Mouse (Mus musculus) gastrocnemius, postnatal 10 days (tissue): ENCODE results near the gene Abi3bp. TPM values are rescaled to one million over a fixed set of nuclear protein-coding genes. Genes with fewer than 3 reads are reported as not detected.

Source experiments
- DNase-seq: peaks from one replicate; pipeline ENCODE4 v3.0.0; 2021; ENCODE audit warnings: mixed read lengths
- total RNA-seq, 2 experiments: library from RNA; stranded (reverse); gene quantifications; 2 replicates each; pipeline ENCODE4 v1.2.3; 2021

The Abi3bp gene
- total RNA-seq, 2 experiments from 2014 or later, result 54.4 to 64.8 TPM

GRCm38 (mm10) chr16:56503941-56504340, 26.3 kb downstream of the Abi3bp start:
- DNase-seq, result no peak

DNA sequence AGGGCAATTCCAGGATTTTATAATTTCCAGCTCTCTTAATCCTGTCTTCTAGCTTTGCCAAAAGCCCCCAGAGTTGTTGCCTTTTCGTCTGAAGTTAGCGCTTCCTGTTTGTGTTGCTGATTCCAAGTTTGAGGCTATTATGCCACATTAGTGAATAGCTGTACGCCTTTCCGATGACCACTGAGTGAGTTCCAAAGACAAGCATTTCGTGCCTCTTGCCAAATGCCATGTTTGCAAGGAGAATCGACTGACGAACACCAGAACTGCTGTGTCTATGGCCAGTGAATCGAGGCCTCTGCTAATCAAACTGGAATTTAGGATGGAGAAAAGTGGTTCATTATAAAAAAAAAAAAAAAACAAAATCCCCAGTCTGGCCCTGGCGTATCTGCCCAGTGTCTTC, 40.3 kb downstream of the Abi3bp start:
- DNase-seq, result no peak

GRCm38 (mm10) chr16:56524359-56524758, 46.7 kb downstream of the Abi3bp start:
- DNase-seq, result no peak

- no peak for DNase-seq
These were observed 48.8 kb downstream of the Abi3bp start for GRCm38 (mm10) chr16:56526482-56526881.

- DNase-seq, result no peak
These were observed 50.5 kb downstream of the Abi3bp start for GRCm38 (mm10) chr16:56528079-56528688.

DNA sequence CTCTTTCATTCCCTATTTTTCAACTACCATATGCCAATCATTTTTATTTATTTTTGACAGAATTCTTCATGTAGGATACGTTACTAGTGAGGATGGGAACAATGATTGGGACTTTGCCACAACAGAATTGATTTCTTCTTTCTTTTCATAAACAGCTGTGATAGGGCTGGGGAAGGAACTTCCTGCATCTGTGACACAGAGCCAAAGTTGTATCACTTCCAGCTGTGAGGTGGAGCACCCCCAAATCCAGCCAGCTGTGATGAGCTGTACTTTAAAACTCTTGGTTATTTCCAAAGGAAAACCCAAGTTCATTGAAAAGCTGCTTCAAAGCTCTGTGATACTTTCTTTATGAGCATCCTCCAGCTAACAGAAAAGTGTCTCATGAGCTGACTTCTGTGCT, 101.9 kb downstream of the Abi3bp start:
- DNase-seq, result peak; percentile 23

GRCm38 (mm10) chr16:56593581-56593980, 115.9 kb downstream of the Abi3bp start:
- no peak for DNase-seq

DNA sequence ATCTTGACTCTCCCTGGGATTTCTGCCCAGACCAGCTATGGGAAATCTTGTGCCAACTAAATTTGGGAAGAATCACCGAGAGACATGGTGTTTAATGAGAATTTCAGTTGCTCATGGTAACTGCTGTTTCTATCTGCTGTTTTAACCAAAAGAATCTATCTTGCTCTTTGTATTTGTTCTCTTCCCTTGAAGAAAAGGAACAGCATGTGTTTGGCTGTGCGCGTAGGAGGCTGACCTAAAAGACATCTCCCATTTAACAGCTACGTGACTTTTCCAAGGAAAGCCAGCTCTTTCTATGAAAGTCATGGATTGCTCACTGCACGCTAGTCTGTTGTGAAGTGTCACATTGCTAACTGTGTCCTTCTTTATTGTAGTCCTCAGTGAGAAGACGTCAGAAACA, 117.2 kb downstream of the Abi3bp start:
- DNase-seq, result no peak

DNA sequence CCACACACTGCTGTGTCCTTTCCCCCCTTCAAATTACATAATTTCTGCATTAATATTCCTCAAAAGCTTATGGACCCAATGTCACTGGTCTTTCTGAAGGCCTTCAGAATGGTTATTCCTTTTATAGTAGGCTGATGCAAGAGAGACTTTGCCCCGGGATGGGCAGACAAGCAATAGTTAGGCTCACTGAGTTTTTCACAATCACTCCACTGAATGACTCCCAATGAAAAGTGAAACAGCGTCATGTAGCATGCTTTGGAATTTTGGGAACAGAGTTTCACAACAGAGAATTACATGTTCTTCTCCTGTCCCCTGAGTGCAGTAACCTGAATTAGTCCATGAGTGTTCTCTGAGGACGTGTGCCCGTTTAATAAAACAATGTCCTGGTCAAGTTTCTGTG, 120.7 kb downstream of the Abi3bp start:
- DNase-seq, result no peak

- DNase-seq, result no peak
These were observed 124.7 kb downstream of the Abi3bp start for GRCm38 (mm10) chr16:56602394-56602793.

DNA sequence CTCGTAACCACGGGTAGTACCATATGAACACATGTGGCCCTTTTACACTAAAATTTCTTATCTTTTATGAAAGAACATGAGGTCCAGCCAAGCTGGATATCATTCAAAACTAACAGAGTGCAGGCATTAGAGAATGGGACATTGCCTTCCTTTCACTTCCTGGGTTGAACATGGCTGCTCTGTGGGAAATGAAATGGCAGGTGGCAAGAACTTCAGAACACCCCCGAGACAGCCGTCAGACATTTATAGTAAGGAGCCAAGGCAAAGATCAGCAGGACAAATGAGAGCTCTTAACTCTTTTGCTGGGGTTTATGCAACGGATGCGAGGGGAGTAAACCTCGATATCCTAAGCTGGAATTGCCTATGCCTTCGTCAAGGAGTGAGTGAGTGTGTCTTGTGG, 132.9 kb downstream of the Abi3bp start:
- no peak for DNase-seq

DNA sequence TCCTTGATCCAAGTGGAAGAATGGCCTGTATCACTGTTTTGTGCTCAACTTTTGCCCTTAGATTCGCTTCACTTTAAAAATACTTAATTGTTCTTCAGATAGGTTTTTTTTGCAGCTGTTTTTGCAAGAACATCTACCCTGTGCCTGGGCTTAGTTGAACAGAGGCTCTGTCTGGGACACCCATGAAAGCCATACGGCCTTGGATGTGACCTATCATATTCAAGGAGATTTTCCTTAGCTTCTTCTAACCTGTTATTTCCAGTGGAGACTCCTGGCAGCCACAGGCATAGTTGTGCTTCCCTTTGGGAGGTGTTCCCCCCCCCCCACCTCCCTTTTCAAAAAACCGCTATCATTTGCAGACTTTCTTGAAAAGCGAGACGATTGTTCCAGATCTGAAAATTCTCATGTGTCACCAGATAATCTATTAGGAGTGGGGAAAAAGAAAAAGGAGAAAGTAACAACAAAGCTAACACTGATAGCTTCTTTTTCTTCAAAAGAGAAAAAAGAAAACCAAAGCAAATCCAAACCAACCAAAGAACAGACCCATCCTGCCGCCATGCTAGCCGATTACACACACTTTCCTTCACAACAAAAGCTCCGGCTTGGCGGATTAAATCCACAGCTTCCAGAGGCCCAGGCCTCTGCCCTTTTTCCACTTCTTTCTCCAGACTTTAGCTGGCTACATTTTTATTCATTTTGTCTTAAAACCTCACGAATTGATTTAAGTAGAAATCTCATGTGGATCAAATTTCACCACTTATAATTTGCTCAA, 133.6 kb downstream of the Abi3bp start:
- DNase-seq, result no peak

GRCm38 (mm10) chr16:56638544-56638943, 160.9 kb downstream of the Abi3bp start:
- no peak for DNase-seq

DNA sequence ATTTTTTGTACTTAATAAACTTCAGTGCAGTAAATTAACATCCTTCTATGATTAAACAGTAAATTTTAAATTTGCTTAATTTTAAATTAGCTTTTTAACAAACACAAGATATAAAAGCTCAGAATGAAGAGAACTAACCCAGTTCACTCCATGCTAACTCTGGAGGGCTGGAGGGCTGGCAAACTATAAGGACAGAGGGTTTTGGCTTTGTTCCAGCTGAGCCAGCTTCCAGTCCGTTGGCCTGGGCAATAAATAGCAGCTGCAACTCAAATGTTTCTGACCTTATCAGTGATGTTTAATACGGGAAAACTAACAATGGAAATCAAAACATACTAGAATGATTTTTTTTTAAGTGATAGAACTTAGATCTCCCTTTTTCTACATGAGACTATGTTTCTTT, 167.6 kb downstream of the Abi3bp start:
- DNase-seq, result no peak

GRCm38 (mm10) chr16:56646382-56647172, 168.9 kb downstream of the Abi3bp start:
- DNase-seq, result no peak

- DNase-seq, result no peak
These were observed 177.7 kb downstream of the Abi3bp start for GRCm38 (mm10) chr16:56655193-56655910.

DNA sequence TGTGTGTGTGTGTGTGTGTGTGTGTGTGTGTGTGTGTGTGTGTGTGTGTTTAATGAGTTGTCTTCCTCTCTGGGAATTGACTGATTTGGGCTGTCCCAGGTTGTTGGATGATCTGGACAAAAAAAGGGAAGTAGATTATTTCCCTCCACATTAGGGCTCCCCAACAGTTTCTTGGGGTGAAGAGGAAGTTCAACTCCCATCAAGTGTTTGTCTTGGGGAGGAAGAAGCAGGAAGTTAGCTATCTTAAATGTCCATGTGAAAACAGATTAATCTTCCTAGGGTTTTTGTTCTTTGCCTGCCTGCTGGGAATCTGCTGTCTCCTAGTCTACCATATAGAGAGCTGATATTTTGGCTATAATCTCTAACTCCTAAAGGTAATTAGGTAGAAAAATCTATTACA, 181.2 kb downstream of the Abi3bp start:
- no peak for DNase-seq

GRCm38 (mm10) chr16:56669520-56669919, 191.8 kb downstream of the Abi3bp start:
- no peak for DNase-seq

DNA sequence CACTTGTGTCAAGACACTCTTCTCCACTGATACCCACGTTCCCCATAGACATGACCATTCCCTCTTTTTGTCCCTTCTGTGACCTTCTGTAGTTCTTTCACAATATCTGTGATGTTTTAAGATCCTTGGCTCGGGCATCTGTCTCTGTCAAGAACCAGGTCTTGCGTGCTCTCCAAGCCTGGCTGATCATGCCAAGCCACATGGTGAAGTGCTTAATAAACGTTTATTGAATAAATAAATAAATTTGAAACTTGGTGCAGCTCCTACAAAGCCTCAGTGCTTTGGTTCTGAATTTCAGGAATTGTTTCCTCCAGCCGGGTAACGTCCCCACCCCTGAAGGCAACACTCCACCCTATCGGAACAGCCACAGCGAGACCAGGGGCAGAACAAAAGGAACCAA, 193.3 kb downstream of the Abi3bp start:
- DNase-seq, result no peak

- DNase-seq, result no peak
These were observed 195.7 kb downstream of the Abi3bp start for GRCm38 (mm10) chr16:56673420-56673819.

DNA sequence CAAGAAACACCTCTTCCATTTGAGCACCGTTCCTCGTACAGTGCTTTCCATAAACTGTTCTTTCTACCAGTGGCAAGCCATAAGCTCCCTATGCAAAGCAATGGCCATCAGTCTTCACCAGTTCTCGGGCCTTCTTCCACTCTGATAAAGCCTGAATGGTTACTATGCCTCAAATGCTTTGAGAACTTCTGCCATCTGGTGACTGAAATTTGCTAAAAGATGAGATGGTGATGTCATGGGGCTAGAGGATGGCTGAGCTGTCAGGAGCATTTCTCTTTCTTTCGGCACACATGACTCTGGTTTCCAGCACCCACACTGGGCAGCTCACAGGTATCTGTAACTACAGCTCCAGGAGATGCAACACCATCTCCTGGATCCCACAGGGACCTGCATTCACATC, 199.5 kb downstream of the Abi3bp start:
- DNase-seq, result no peak

DNA sequence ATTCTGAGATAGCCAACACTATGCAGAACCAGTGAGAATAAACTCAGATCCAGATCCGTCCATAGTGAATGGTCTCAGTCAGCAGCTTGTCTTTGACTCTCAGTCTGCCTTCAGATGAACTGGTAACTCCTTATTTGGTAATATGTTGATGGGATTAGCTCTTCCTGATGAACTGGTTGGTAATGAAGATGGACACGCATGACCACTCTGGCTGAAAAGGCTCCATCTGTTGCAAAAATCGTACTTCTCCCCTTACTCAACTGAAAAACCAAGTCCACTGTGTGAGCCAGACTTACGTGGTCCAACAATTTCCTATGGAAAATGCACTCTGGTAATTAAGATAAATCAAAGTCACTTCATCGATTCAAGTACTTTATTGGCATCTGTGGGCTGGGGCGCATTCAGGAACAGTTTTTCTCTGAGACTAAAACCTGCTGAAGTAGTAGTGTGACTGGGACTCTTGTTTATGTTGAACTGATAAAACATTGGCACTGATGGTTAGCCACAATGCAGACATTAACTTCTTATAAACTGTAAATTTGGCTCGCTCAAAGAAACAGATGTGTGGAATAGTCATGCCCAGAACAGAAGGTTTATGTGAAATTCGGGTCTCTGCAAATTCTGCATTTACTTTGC, 203.4 kb downstream of the Abi3bp start:
- DNase-seq, result no peak
